Mouse (Mus musculus): ENCODE data around the gene Eif4a3.
A peak's percentile ranks its signal among the peaks of the same experiment; 100 is the strongest.
"Not testable (repeated sequence)": the region's sequence is repeated elsewhere in the genome, so short reads cannot be mapped to it uniquely, and the experiment has no call there.

Eif4a3 gene

GRCm38 (mm10) chr11:119297996-119298395 is 1.9 kb downstream of the Eif4a3 start:
- DNase-seq, result no peak

- DNase-seq, result not testable (repeated sequence)
Measured at GRCm38 (mm10) chr11:119292861-119293260, 7.0 kb downstream of the Eif4a3 start.

- DNase-seq, result no peak
Measured at GRCm38 (mm10) chr11:119287207-119287992, 12.5 kb downstream of the Eif4a3 start.

- DNase-seq, result peak; percentile 43
Measured at GRCm38 (mm10) chr11:119285791-119286527, 13.9 kb downstream of the Eif4a3 start.

GRCm38 (mm10) chr11:119281030-119281429 is 18.9 kb downstream of the Eif4a3 start:
- DNase-seq, result no peak

GRCm38 (mm10) chr11:119273186-119273930 is 26.5 kb downstream of the Eif4a3 start:
- DNase-seq, result no peak

GRCm38 (mm10) chr11:119272492-119272891 is 27.4 kb downstream of the Eif4a3 start:
- DNase-seq, result not testable (repeated sequence)

GRCm38 (mm10) chr11:119268557-119269195 is 31.2 kb downstream of the Eif4a3 start:
- DNase-seq, result peak; percentile 35

- peak; percentile 97 for DNase-seq
Measured at GRCm38 (mm10) chr11:119267768-119268556, 31.9 kb downstream of the Eif4a3 start, which contains the start of gene Gaa. Gene Gaa (plus strand): TSS chr11:119267887.

GRCm38 (mm10) chr11:119267241-119267674 is 32.6 kb downstream of the Eif4a3 start:
- DNase-seq, result no peak

- DNase-seq, result no peak
Measured at GRCm38 (mm10) chr11:119265811-119266210, 34.1 kb downstream of the Eif4a3 start.

- DNase-seq, result no peak
Measured at GRCm38 (mm10) chr11:119264413-119264812, 35.5 kb downstream of the Eif4a3 start.

GRCm38 (mm10) chr11:119259977-119260376 is 39.9 kb downstream of the Eif4a3 start:
- DNase-seq, result no peak

- DNase-seq, result peak; percentile 59
Measured at GRCm38 (mm10) chr11:119258572-119259322, 41.1 kb downstream of the Eif4a3 start.

GRCm38 (mm10) chr11:119258216-119258571 is 41.7 kb downstream of the Eif4a3 start:
- no peak for DNase-seq

- DNase-seq, result not testable (repeated sequence)
Measured at GRCm38 (mm10) chr11:119256557-119256956, 43.3 kb downstream of the Eif4a3 start.

- peak; percentile 54 for DNase-seq
Measured at GRCm38 (mm10) chr11:119252854-119253541, 46.9 kb downstream of the Eif4a3 start.

- no peak for DNase-seq
Measured at GRCm38 (mm10) chr11:119250998-119251397, 48.9 kb downstream of the Eif4a3 start.

- no peak for DNase-seq
Measured at GRCm38 (mm10) chr11:119249011-119249410, 50.9 kb downstream of the Eif4a3 start.

- not testable (repeated sequence) for DNase-seq
Measured at GRCm38 (mm10) chr11:119245543-119245942, 54.3 kb downstream of the Eif4a3 start.

Measured in right cerebral cortex, postnatal 14 days (tissue).